Mouse (Mus musculus): ENCODE data around the gene Znrf1.

DNA sequence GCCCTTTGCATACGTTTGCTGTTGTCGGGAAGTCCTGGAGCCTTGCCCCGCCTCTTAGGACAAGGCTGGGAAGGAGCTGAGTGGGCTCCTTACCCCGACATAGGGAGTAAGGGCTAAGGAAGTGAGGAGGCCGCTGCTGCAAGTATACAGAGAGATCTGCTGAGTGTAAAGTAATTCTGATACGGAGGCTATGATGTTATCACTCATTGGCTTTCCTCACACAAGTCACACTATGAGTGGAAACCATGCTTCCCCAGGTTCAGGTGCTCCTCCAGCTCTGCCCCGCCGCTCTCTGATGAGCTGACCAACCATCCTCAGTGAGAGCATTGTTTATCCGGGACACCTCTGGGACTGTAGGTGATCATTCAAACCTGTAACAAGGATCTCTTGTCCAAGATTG lies 30.4 kb downstream of the Znrf1 start:
- TF ChIP-seq CTCF (IDR thresholded peaks at IDR 0.05; ENCODE audit: control insufficient read depth, insufficient read depth, insufficient read length) (no peak), MAX (IDR thresholded peaks at IDR 0.05) (no peak), USF1 (IDR thresholded peaks at IDR 0.05; ENCODE audit: low read depth) (no peak), CEBPB (IDR thresholded peaks at IDR 0.05; ENCODE audit: low read depth) (no peak)

All from C2C12 (cell line).